In the genomic region with DNA sequence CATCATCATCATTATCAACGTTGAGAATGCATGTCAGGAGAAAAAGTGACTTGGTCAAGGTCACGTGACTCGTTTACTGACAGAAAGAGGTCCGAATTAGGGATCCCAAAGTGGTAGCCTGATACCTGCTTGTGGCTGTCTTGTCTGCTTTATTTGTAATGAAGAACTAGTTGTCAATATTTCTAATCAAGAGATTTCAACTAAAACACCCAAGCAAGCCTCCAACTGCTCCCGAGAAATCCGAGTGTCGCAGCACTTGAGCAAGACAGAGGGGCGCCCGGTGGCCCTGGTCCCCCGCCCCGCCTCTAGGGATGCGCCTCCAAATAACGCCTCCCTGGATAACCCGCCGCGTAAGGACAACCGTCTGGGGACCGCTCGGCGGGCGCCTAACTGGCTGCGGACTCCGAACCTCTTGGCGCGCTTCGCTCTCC, we compare ENCODE assay signal across 8 mouse cellular contexts. TPM values are rescaled to one million over a fixed set of nuclear protein-coding genes. Genes with fewer than 3 reads are reported as not detected.
DNase-seq lines count a peak whose midpoint lies in the region; ATAC-seq and TF ChIP-seq lines count a peak whose summit lies in the region.

No protein-coding gene starts in this region.

- H3K27me3 ChIP-seq in hindbrain, embryonic 14.5 days (ENCODE audit: control insufficient read depth, insufficient read depth, low read length), result no peaks in the 10 kb centered on the region; the same call in 1 of the 2 replicates
- no peaks in the 10 kb centered on the region for H3K27me3 ChIP-seq in midbrain, embryonic 15.5 days (replicated peaks)

- peak overlapping the region; percentile 82 for H3K4me3 ChIP-seq in layer of hippocampus, adult 2 months
- H3K4me3 ChIP-seq in cortical plate, adult 2 months (ENCODE audit: insufficient read depth, low read length), result peak overlapping the region; percentile 81
- H3K4me3 ChIP-seq in hindbrain, embryonic 14.5 days (replicated peaks; ENCODE audit: low read length), result peak overlapping the region; percentile 70
- peak overlapping the region; percentile 81 for H3K4me3 ChIP-seq in midbrain, embryonic 15.5 days

- WGBS in hindbrain, embryonic 14.5 days, result 2% methylated on average over 26 of the region's 26 CpGs
- WGBS in midbrain, embryonic 15.5 days, result 2% methylated on average over 26 of the region's 26 CpGs

- no peak for TF ChIP-seq POLR2A in cortical plate, adult 2 months (IDR thresholded peaks at IDR 0.05; ENCODE audit: extremely low read depth, insufficient read depth, low read length)

- H3K36me3 ChIP-seq in hindbrain, embryonic 14.5 days (replicated peaks; ENCODE audit: control insufficient read depth, insufficient read depth), result no peaks in the 10 kb centered on the region
- H3K36me3 ChIP-seq in midbrain, embryonic 15.5 days (replicated peaks), result no peaks in the 10 kb centered on the region

- H3K4me1 ChIP-seq in cortical plate, adult 2 months (ENCODE audit: control insufficient read depth, insufficient read depth, low read length), result no peaks in the 10 kb centered on the region; the same call in 1 of the 2 replicates
- peaks cover 8% of the 10 kb centered on the region for H3K4me1 ChIP-seq in hindbrain, embryonic 14.5 days (replicated peaks; ENCODE audit: control insufficient read depth, insufficient read depth, low read length)
- H3K4me1 ChIP-seq in midbrain, embryonic 15.5 days, result peaks cover 13% of the 10 kb centered on the region

- intact Hi-C loops in left cerebral cortex, postnatal 4 days (cut with DNase I), result no loop called here

- TF ChIP-seq CTCF in layer of hippocampus, adult 2 months (conservative IDR thresholded peaks at IDR 0.05), result no peak
- TF ChIP-seq CTCF in cortical plate, adult 2 months (IDR thresholded peaks at IDR 0.05; ENCODE audit: extremely low read depth, insufficient read depth, low read length), result no peak

- ATAC-seq in hindbrain, embryonic 14.5 days (ENCODE audit: low FRiP score), result no peak; the same call in 1 of the 2 replicates
- ATAC-seq in midbrain, embryonic 15.5 days (replicated peaks), result no peak; the same call in 1 of the 2 replicates

- peak overlapping the region; percentile 96 for H3K27ac ChIP-seq in layer of hippocampus, adult 2 months
- H3K27ac ChIP-seq in cortical plate, adult 2 months (ENCODE audit: insufficient read depth, low read length), result peak overlapping the region; percentile 83
- H3K27ac ChIP-seq in hindbrain, embryonic 14.5 days, result peak overlapping the region; percentile 90
- H3K27ac ChIP-seq in midbrain, embryonic 15.5 days, result peak overlapping the region; percentile 93

- peak overlapping the region; percentile 74 for H3K4me2 ChIP-seq in hindbrain, embryonic 14.5 days (replicated peaks)
- H3K4me2 ChIP-seq in midbrain, embryonic 15.5 days, result peak overlapping the region; percentile 89

- no peaks in the 10 kb centered on the region for H3K9me3 ChIP-seq in hindbrain, embryonic 14.5 days (ENCODE audit: control insufficient read depth, low read length)
- H3K9me3 ChIP-seq in midbrain, embryonic 15.5 days, result no peaks in the 10 kb centered on the region

- peak in 1 of 2 experiments; percentile 26 for DNase-seq in layer of hippocampus, adult 2 months (ENCODE audit: low spot score in 2 of 2)
- no peak for DNase-seq in layer of hippocampus, adult 9-10 months (ENCODE audit: low spot score)
- peak; percentile 38 for DNase-seq in hindbrain, embryonic 14.5 days (ENCODE audit: low spot score)
- DNase-seq in urinary bladder, postnatal 10 days (ENCODE audit: low spot score), result no peak
- DNase-seq in left cerebral cortex, postnatal 4 days, result no peak
- DNase-seq in thymus, postnatal 4 days, result no peak

- H3K9ac ChIP-seq in hindbrain, embryonic 14.5 days, result peak overlapping the region; percentile 79
- H3K9ac ChIP-seq in midbrain, embryonic 15.5 days, result peak overlapping the region; percentile 90

RNA-seq across cellular contexts. Expression of a gene that starts 0.5 kb away (rescaled TPM):
- total RNA-seq in layer of hippocampus, adult 2 months (2021), result 10 to 100 TPM; 37.0 to 44.7 TPM
- 15.4 and 16.6 TPM in 2 replicates for polyA plus RNA-seq in cortical plate, adult 2 months (2012; rRNA removed)
- 21.6 and 21.7 TPM in 2 replicates for polyA plus RNA-seq in hindbrain, embryonic 14.5 days (2014; fragmentation: Nextera tagmentation; extraction: Ambion mirVana)
- 16.1 and 18.6 TPM in 2 replicates for polyA plus RNA-seq in midbrain, embryonic 15.5 days (2015; fragmentation: Nextera tagmentation; extraction: Ambion mirVana)
- total RNA-seq in left cerebral cortex, postnatal 4 days (2021), result 10 to 100 TPM; 21.9 to 23.2 TPM

RNA-seq across cellular contexts. Expression of a gene that starts 37.8 kb away (rescaled TPM):
- not detected for total RNA-seq in layer of hippocampus, adult 2 months (2021)
- polyA plus RNA-seq in cortical plate, adult 2 months (2012; rRNA removed), result not detected in 2 replicates
- polyA plus RNA-seq in hindbrain, embryonic 14.5 days (2014; fragmentation: Nextera tagmentation; extraction: Ambion mirVana), result not detected in 2 replicates
- polyA plus RNA-seq in midbrain, embryonic 15.5 days (2015; fragmentation: Nextera tagmentation; extraction: Ambion mirVana), result not detected in 2 replicates
- total RNA-seq in left cerebral cortex, postnatal 4 days (2021), result not detected
